Mouse (Mus musculus) bone marrow macrophage, adult 2 months (primary cell): ENCODE results near the gene Rras2.

ENCODE experiments used
- CTCF ChIP-seq: IDR thresholded peaks from 2 replicates; pipeline ENCODE4 v1.5.1; 2012; ENCODE audit warnings: low read depth, mild to moderate bottlenecking, low read length, moderate library complexity
- POLR2A ChIP-seq: IDR thresholded peaks from 2 replicates; pipeline ENCODE4 v1.6.1; 2012; ENCODE audit warnings: mild to moderate bottlenecking, low read depth, low read length, borderline replicate concordance

- TF ChIP-seq POLR2A, result no peak
- TF ChIP-seq CTCF, result no peak
Observed at GRCm38 (mm10) chr7:114020057-114020703, 97.4 kb downstream of the Rras2 start.
